Mouse (Mus musculus) megakaryocyte, adult 5-6 weeks (primary cell): ENCODE measurements at regions not wholly inside any gene's neighbourhood (a gene's known extent, or its start where the extent isn't known, plus 50 kb on each side); places are given as distances from the start of the nearest gene placed in this dataset.

ENCODE experiments used
- ATAC-seq: 2 replicates; pipeline ENCODE4 v1.8.0; 2016; ENCODE audit warnings: mild to moderate bottlenecking, inconsistent platforms; ENCODE audit not compliant: poor library complexity, severe bottlenecking

GRCm38 (mm10) chr16:95845323-95845860 lies 143.5 kb downstream of the Ets2 start:
- ATAC-seq, result no peak

GRCm38 (mm10) chr16:95844691-95845090 lies 142.8 kb downstream of the Ets2 start:
- no peak for ATAC-seq

- ATAC-seq, result no peak
These were observed 140.9 kb downstream of the Ets2 start for GRCm38 (mm10) chr16:95842766-95843165.

GRCm38 (mm10) chr16:95839512-95840253 lies 137.8 kb downstream of the Ets2 start:
- ATAC-seq, result peak; percentile 91

- peak; percentile 47 for ATAC-seq
These were observed 137.1 kb downstream of the Ets2 start for GRCm38 (mm10) chr16:95838886-95839430.

GRCm38 (mm10) chr16:95838478-95838846 lies 136.6 kb downstream of the Ets2 start:
- no peak for ATAC-seq

- no peak for ATAC-seq
These were observed 136.0 kb downstream of the Ets2 start for GRCm38 (mm10) chr16:95837723-95838477.

GRCm38 (mm10) chr16:95835941-95836340 lies 134.1 kb downstream of the Ets2 start:
- no peak for ATAC-seq

GRCm38 (mm10) chr16:95834556-95835288 lies 132.8 kb downstream of the Ets2 start:
- ATAC-seq, result no peak

GRCm38 (mm10) chr16:95833455-95833854 lies 131.6 kb downstream of the Ets2 start:
- ATAC-seq, result peak; percentile 78

- no peak for ATAC-seq
These were observed 130.5 kb downstream of the Ets2 start for GRCm38 (mm10) chr16:95832346-95832739.

GRCm38 (mm10) chr16:95831566-95832345 lies 129.9 kb downstream of the Ets2 start:
- peak; percentile 38 for ATAC-seq

- peak; percentile 85 for ATAC-seq
These were observed 125.5 kb downstream of the Ets2 start for GRCm38 (mm10) chr16:95827402-95827737.

GRCm38 (mm10) chr16:95826681-95827401 lies 125.0 kb downstream of the Ets2 start:
- ATAC-seq, result no peak

- no peak for ATAC-seq
These were observed 123.8 kb downstream of the Ets2 start for GRCm38 (mm10) chr16:95825723-95826122.

GRCm38 (mm10) chr16:95824720-95825534 lies 123.1 kb downstream of the Ets2 start:
- no peak for ATAC-seq

- ATAC-seq, result no peak
These were observed 121.9 kb downstream of the Ets2 start for GRCm38 (mm10) chr16:95823803-95824202.

GRCm38 (mm10) chr16:95821080-95821479 lies 119.2 kb downstream of the Ets2 start:
- peak; percentile 58 for ATAC-seq

- no peak for ATAC-seq
These were observed 118.7 kb downstream of the Ets2 start for GRCm38 (mm10) chr16:95820606-95821005.
